Mouse (Mus musculus): ENCODE data around the gene Smoc1. TPM values are rescaled to one million over a fixed set of nuclear protein-coding genes. Genes with fewer than 3 reads are reported as not detected.

Smoc1 gene
- polyA plus RNA-seq, 1 experiment: 0.01 TPM

GRCm38 (mm10) chr12:81104546-81104945 is 77.9 kb downstream of the Smoc1 start:
- H3K4me3 ChIP-seq (replicated peaks): no peak overlapping the region
- H3K36me3 ChIP-seq (ENCODE audit: control insufficient read depth): no peaks in the 10 kb centered on the region

GRCm38 (mm10) chr12:81105721-81106633 is 79.4 kb downstream of the Smoc1 start:
- Histone ChIP-seq H3K9me3 (ENCODE audit: control insufficient read depth, low read length) (no peaks in the 10 kb centered on the region; the same call in 1 of the 2 replicates), H3K4me1 (ENCODE audit: control insufficient read depth) (no peaks in the 10 kb centered on the region), H3K27me3 (ENCODE audit: control insufficient read depth) (no peaks in the 10 kb centered on the region), H3K36me3 (ENCODE audit: control insufficient read depth) (no peaks in the 10 kb centered on the region), H3K4me3 (replicated peaks) (no peak overlapping the region)
- no peak for TF ChIP-seq TAL1 (IDR thresholded peaks at IDR 0.05; ENCODE audit: low read length)
- TF ChIP-seq GATA1 (IDR thresholded peaks at IDR 0.05; ENCODE audit: low read length): no peak

More at GRCm38 (mm10) chr12:81104546-81104945, 77.9 kb downstream of the Smoc1 start:
- TF ChIP-seq TAL1 (IDR thresholded peaks at IDR 0.05; ENCODE audit: low read length): no peak
- TF ChIP-seq GATA1 (IDR thresholded peaks at IDR 0.05; ENCODE audit: low read length): no peak
- Histone ChIP-seq H3K9me3 (ENCODE audit: control insufficient read depth, low read length) (no peaks in the 10 kb centered on the region; the same call in 1 of the 2 replicates), H3K27me3 (ENCODE audit: control insufficient read depth) (no peaks in the 10 kb centered on the region), H3K4me1 (ENCODE audit: control insufficient read depth) (no peaks in the 10 kb centered on the region)

GRCm38 (mm10) chr12:81107278-81108100 is 80.9 kb downstream of the Smoc1 start:
- TF ChIP-seq GATA1 (IDR thresholded peaks at IDR 0.05; ENCODE audit: low read length) (no peak), TAL1 (IDR thresholded peaks at IDR 0.05; ENCODE audit: low read length) (no peak)
- H3K36me3 ChIP-seq (ENCODE audit: control insufficient read depth): no peaks in the 10 kb centered on the region
- H3K27me3 ChIP-seq (ENCODE audit: control insufficient read depth): no peaks in the 10 kb centered on the region
- no peaks in the 10 kb centered on the region for H3K4me1 ChIP-seq (ENCODE audit: control insufficient read depth)
- H3K9me3 ChIP-seq (ENCODE audit: control insufficient read depth, low read length): no peaks in the 10 kb centered on the region; the same call in 1 of the 2 replicates
- no peak overlapping the region for H3K4me3 ChIP-seq (replicated peaks)

GRCm38 (mm10) chr12:81108600-81109011 is 82.0 kb downstream of the Smoc1 start:
- no peak overlapping the region for H3K4me3 ChIP-seq (replicated peaks)
- H3K36me3 ChIP-seq (ENCODE audit: control insufficient read depth): no peaks in the 10 kb centered on the region

GRCm38 (mm10) chr12:81110006-81110405 is 83.4 kb downstream of the Smoc1 start:
- Histone ChIP-seq H3K4me1 (ENCODE audit: control insufficient read depth) (no peaks in the 10 kb centered on the region), H3K9me3 (ENCODE audit: control insufficient read depth, low read length) (no peaks in the 10 kb centered on the region; the same call in 1 of the 2 replicates), H3K36me3 (ENCODE audit: control insufficient read depth) (no peaks in the 10 kb centered on the region), H3K27me3 (ENCODE audit: control insufficient read depth) (no peaks in the 10 kb centered on the region), H3K4me3 (replicated peaks) (no peak overlapping the region)
- TF ChIP-seq TAL1 (IDR thresholded peaks at IDR 0.05; ENCODE audit: low read length) (no peak), GATA1 (IDR thresholded peaks at IDR 0.05; ENCODE audit: low read length) (no peak)

More at GRCm38 (mm10) chr12:81108600-81109011, 82.0 kb downstream of the Smoc1 start:
- no peaks in the 10 kb centered on the region for H3K4me1 ChIP-seq (ENCODE audit: control insufficient read depth)
- no peaks in the 10 kb centered on the region for H3K27me3 ChIP-seq (ENCODE audit: control insufficient read depth)
- no peaks in the 10 kb centered on the region; the same call in 1 of the 2 replicates for H3K9me3 ChIP-seq (ENCODE audit: control insufficient read depth, low read length)
- TF ChIP-seq TAL1 (IDR thresholded peaks at IDR 0.05; ENCODE audit: low read length) (no peak), GATA1 (IDR thresholded peaks at IDR 0.05; ENCODE audit: low read length) (no peak)

- TF ChIP-seq GATA1 (IDR thresholded peaks at IDR 0.05; ENCODE audit: low read length) (no peak), TAL1 (IDR thresholded peaks at IDR 0.05; ENCODE audit: low read length) (no peak)
- H3K4me1 ChIP-seq (ENCODE audit: control insufficient read depth): no peaks in the 10 kb centered on the region
- no peaks in the 10 kb centered on the region for H3K27me3 ChIP-seq (ENCODE audit: control insufficient read depth)
- no peaks in the 10 kb centered on the region; the same call in 1 of the 2 replicates for H3K9me3 ChIP-seq (ENCODE audit: control insufficient read depth, low read length)
- no peak overlapping the region for H3K4me3 ChIP-seq (replicated peaks)
- no peaks in the 10 kb centered on the region for H3K36me3 ChIP-seq (ENCODE audit: control insufficient read depth)
Measured at GRCm38 (mm10) chr12:81112321-81112720, 85.7 kb downstream of the Smoc1 start.

GRCm38 (mm10) chr12:81120301-81120700 is 93.7 kb downstream of the Smoc1 start:
- TF ChIP-seq GATA1 (IDR thresholded peaks at IDR 0.05; ENCODE audit: low read length) (no peak), TAL1 (IDR thresholded peaks at IDR 0.05; ENCODE audit: low read length) (no peak)
- Histone ChIP-seq H3K36me3 (ENCODE audit: control insufficient read depth) (no peaks in the 10 kb centered on the region), H3K4me1 (ENCODE audit: control insufficient read depth) (no peaks in the 10 kb centered on the region), H3K27me3 (ENCODE audit: control insufficient read depth) (no peaks in the 10 kb centered on the region), H3K4me3 (replicated peaks) (no peak overlapping the region), H3K9me3 (ENCODE audit: control insufficient read depth, low read length) (no peaks in the 10 kb centered on the region)

GRCm38 (mm10) chr12:81123793-81124192 is 97.2 kb downstream of the Smoc1 start:
- no peak for TF ChIP-seq TAL1 (IDR thresholded peaks at IDR 0.05; ENCODE audit: low read length)
- no peak for TF ChIP-seq GATA1 (IDR thresholded peaks at IDR 0.05; ENCODE audit: low read length)
- Histone ChIP-seq H3K4me3 (replicated peaks) (no peak overlapping the region), H3K9me3 (ENCODE audit: control insufficient read depth, low read length) (no peaks in the 10 kb centered on the region), H3K36me3 (ENCODE audit: control insufficient read depth) (no peaks in the 10 kb centered on the region), H3K4me1 (ENCODE audit: control insufficient read depth) (no peaks in the 10 kb centered on the region), H3K27me3 (ENCODE audit: control insufficient read depth) (no peaks in the 10 kb centered on the region)

- H3K36me3 ChIP-seq (ENCODE audit: control insufficient read depth): no peaks in the 10 kb centered on the region
Measured at GRCm38 (mm10) chr12:81126842-81127241, 100.2 kb downstream of the Smoc1 start.

More at GRCm38 (mm10) chr12:81126842-81127241, 100.2 kb downstream of the Smoc1 start:
- Histone ChIP-seq H3K4me1 (ENCODE audit: control insufficient read depth) (no peaks in the 10 kb centered on the region), H3K4me3 (replicated peaks) (no peak overlapping the region), H3K27me3 (ENCODE audit: control insufficient read depth) (no peaks in the 10 kb centered on the region), H3K9me3 (ENCODE audit: control insufficient read depth, low read length) (no peaks in the 10 kb centered on the region)
- TF ChIP-seq TAL1 (IDR thresholded peaks at IDR 0.05; ENCODE audit: low read length) (no peak), GATA1 (IDR thresholded peaks at IDR 0.05; ENCODE audit: low read length) (no peak)
